Mouse (Mus musculus): ENCODE measurements around the gene Stat6.
"Not testable (repeated sequence)": the region's sequence is repeated elsewhere in the genome, so short reads cannot be mapped to it uniquely, and the experiment has no call there.

Gene Stat6

GRCm38 (mm10) chr10:127645791-127646190, 3.0 kb downstream of the Stat6 start:
- in situ Hi-C loops (cut with MboI) = loop anchor here (10.0 to 25.0 kb wide), 2 partner anchors 89 to 292 kb away; partner anchors contain the start of gene Zbtb39

GRCm38 (mm10) chr10:127652906-127653638, 10.3 kb downstream of the Stat6 start:
- in situ Hi-C loops (cut with MboI) = no loop called here

GRCm38 (mm10) chr10:127654970-127655579, 12.3 kb downstream of the Stat6 start:
- in situ Hi-C loops (cut with MboI) = no loop called here

- in situ Hi-C loops (cut with MboI) = not testable (repeated sequence)
These were observed 14.8 kb downstream of the Stat6 start for GRCm38 (mm10) chr10:127657617-127658016.

- in situ Hi-C loops (cut with MboI) = no loop called here
These were observed 15.3 kb downstream of the Stat6 start for GRCm38 (mm10) chr10:127658076-127658475.

GRCm38 (mm10) chr10:127659551-127659950, 16.8 kb downstream of the Stat6 start:
- in situ Hi-C loops (cut with MboI) = no loop called here

GRCm38 (mm10) chr10:127661291-127661914, 18.6 kb downstream of the Stat6 start:
- in situ Hi-C loops (cut with MboI) = no loop called here

GRCm38 (mm10) chr10:127661915-127662663, 19.3 kb downstream of the Stat6 start:
- in situ Hi-C loops (cut with MboI) = no loop called here

GRCm38 (mm10) chr10:127662666-127663253, 20.0 kb downstream of the Stat6 start:
- in situ Hi-C loops (cut with MboI) = no loop called here

- in situ Hi-C loops (cut with MboI) = no loop called here
These were observed 20.8 kb downstream of the Stat6 start for GRCm38 (mm10) chr10:127663590-127663989.

GRCm38 (mm10) chr10:127664166-127664565, 21.4 kb downstream of the Stat6 start:
- in situ Hi-C loops (cut with MboI) = no loop called here

GRCm38 (mm10) chr10:127664891-127665290, 22.1 kb downstream of the Stat6 start:
- in situ Hi-C loops (cut with MboI) = no loop called here

- in situ Hi-C loops (cut with MboI) = no loop called here
These were observed 22.8 kb downstream of the Stat6 start for GRCm38 (mm10) chr10:127665366-127666181.

GRCm38 (mm10) chr10:127666501-127667268, 23.9 kb downstream of the Stat6 start, which contains the start of gene Nemp1:
Gene Nemp1, plus strand, starts transcription at chr10:127666901.
- in situ Hi-C loops (cut with MboI) = no loop called here

GRCm38 (mm10) chr10:127667269-127668092, 24.7 kb downstream of the Stat6 start:
- in situ Hi-C loops (cut with MboI) = no loop called here

GRCm38 (mm10) chr10:127668093-127669050, 25.6 kb downstream of the Stat6 start, which contains the start of gene Nab2:
Gene Nab2, minus strand, starts transcription at chr10:127668568.
- in situ Hi-C loops (cut with MboI) = no loop called here

- in situ Hi-C loops (cut with MboI) = no loop called here
These were observed 26.4 kb downstream of the Stat6 start for GRCm38 (mm10) chr10:127669170-127669569.

GRCm38 (mm10) chr10:127670185-127670584, 27.4 kb downstream of the Stat6 start:
- in situ Hi-C loops (cut with MboI) = no loop called here

Measured in mature B cell (primary cell).